In genomic region chr3:41674778-41675177, GRCm38 (mm10) we compare ENCODE assay signal across 14 mouse cellular contexts.
A peak's percentile ranks its signal among the peaks of the same experiment; 100 is the strongest.
DNase-seq lines count a peak whose midpoint lies in the region; TF ChIP-seq lines count a peak whose summit lies in the region.
"Had no signal": no experiment of that assay in that cellular context is flagged by ENCODE, and none has a peak within 500 bp of the region (broad histone marks: within the 10 kb centered on the region; RNA-seq: fewer than 3 reads in every experiment).

No protein-coding gene starts in this region.

- peak; percentile 51 for TF ChIP-seq RAD21 in CH12.LX (IDR thresholded peaks at IDR 0.05; ENCODE audit: low read depth, low read length)

- no peak overlapping the region for H3K9ac ChIP-seq in CH12.LX (ENCODE audit: insufficient read depth, low read depth)
- H3K9ac ChIP-seq: forebrain, embryonic 15.5 days; hindbrain, embryonic 14.5 days; midbrain, embryonic 15.5 days; stomach, embryonic 15.5 days had no signal

- H3K79me2 ChIP-seq in CH12.LX (replicated peaks; ENCODE audit: control insufficient read depth, extremely low read depth, insufficient read depth, poor library complexity, severe bottlenecking), result no peaks in the 10 kb centered on the region

- TF ChIP-seq CTCF in left cerebral cortex, adult 2 months (IDR thresholded peaks at IDR 0.05), result peak; percentile 25
- TF ChIP-seq CTCF in CH12.LX (conservative IDR thresholded peaks at IDR 0.05 in 1 of 2, IDR thresholded peaks at IDR 0.05 in 1 of 2; ENCODE audit: low read depth in 2 of 2, low read length in 2 of 2), result peak in 1 of 2 experiments; percentile 58; a peak in 2 of 4 replicates

- no peak for TF ChIP-seq EP300 in CH12.LX (IDR thresholded peaks at IDR 0.05; ENCODE audit: low read length)

- H3K4me3 ChIP-seq in left cerebral cortex, adult 2 months, result no peak overlapping the region
- no peak overlapping the region for H3K4me3 ChIP-seq in CH12.LX (replicated peaks in 1 of 3; ENCODE audit: low read depth in 2 of 3, low read length in 2 of 3, poor library complexity in 1 of 3)
- H3K4me3 ChIP-seq in limb, embryonic 10.5 days, result no peak overlapping the region
- H3K4me3 ChIP-seq: forebrain, embryonic 15.5 days; midbrain, embryonic 15.5 days; stomach, embryonic 15.5 days had no signal

- TF ChIP-seq POLR2A in CH12.LX (IDR thresholded peaks at IDR 0.05; ENCODE audit: low read depth, low read length), result no peak

- dilution Hi-C loops in CH12.LX (cut with MboI; ENCODE audit: extremely low pct_ligation_motif_present, extremely low pct_unique_long_range_greater_than_20kb, low sequenced_read_pairs), result no loop called here

- H3K4me1 ChIP-seq in CH12.LX (ENCODE audit: control insufficient read depth in 1 of 2, insufficient read depth in 2 of 2), result no peaks in the 10 kb centered on the region
- no peaks in the 10 kb centered on the region for H3K4me1 ChIP-seq in limb, embryonic 10.5 days
- H3K4me1 ChIP-seq: forebrain, embryonic 15.5 days; midbrain, embryonic 15.5 days; stomach, embryonic 15.5 days had no signal

- no peaks in the 10 kb centered on the region for H3K27me3 ChIP-seq in CH12.LX (replicated peaks)
- H3K27me3 ChIP-seq in limb, embryonic 10.5 days (ENCODE audit: low read depth, poor library complexity, severe bottlenecking), result no peaks in the 10 kb centered on the region
- H3K27me3 ChIP-seq: forebrain, embryonic 15.5 days; midbrain, embryonic 15.5 days; stomach, embryonic 15.5 days had no signal

- intact Hi-C loops in left cerebral cortex, adult 2 months (cut with DNase I), result no loop called here
- intact Hi-C loops in left cerebral cortex, postnatal 4 days (cut with DNase I), result no loop called here

- in situ Hi-C loops in CH12.LX (cut with MboI; ENCODE audit: low pct_ligation_motif_present, low pct_unique_long_range_greater_than_20kb, low sequenced_read_pairs), result no loop called here

- no peak overlapping the region for H3K27ac ChIP-seq in left cerebral cortex, adult 2 months
- no peak overlapping the region for H3K27ac ChIP-seq in CH12.LX (ENCODE audit: insufficient read depth, low read depth)
- no peak overlapping the region for H3K27ac ChIP-seq in limb, embryonic 10.5 days
- H3K27ac ChIP-seq: forebrain, embryonic 15.5 days; hindbrain, embryonic 14.5 days; midbrain, embryonic 15.5 days; stomach, embryonic 15.5 days had no signal

- DNase-seq in left cerebral cortex, adult 2 months (ENCODE audit: extremely low spot score in 1 of 2, low spot score in 2 of 2), result no peak
- no peak for DNase-seq in left cerebral cortex, postnatal 4 days
- DNase-seq in 3T3-L1 (ENCODE audit: low read depth, low spot score) (peak; percentile 34), CH12.LX (ENCODE audit: extremely low read depth) (peak; percentile 1)
- DNase-seq in brain, adult 2 months (ENCODE audit: low read depth, low spot score), result peak; percentile 7
- no peak for DNase-seq in limb, embryonic 10.5 days (ENCODE audit: low spot score)
- DNase-seq in right cerebral cortex, postnatal 10 days (ENCODE audit: low spot score in 2 of 2), result no peak
- DNase-seq in kidney, postnatal 10 days, result no peak
- DNase-seq: cerebellum, postnatal 10 days; kidney, adult 9 months had no signal

- H3K9me3 ChIP-seq in CH12.LX (replicated peaks; ENCODE audit: low read length), result no peaks in the 10 kb centered on the region
- no peaks in the 10 kb centered on the region for H3K9me3 ChIP-seq in limb, embryonic 10.5 days (replicated peaks)
- H3K9me3 ChIP-seq: forebrain, embryonic 15.5 days; midbrain, embryonic 15.5 days; stomach, embryonic 15.5 days had no signal

- H3K4me2 ChIP-seq in CH12.LX (ENCODE audit: insufficient read depth, low read depth, poor library complexity, severe bottlenecking), result no peak overlapping the region
- H3K4me2 ChIP-seq: forebrain, embryonic 15.5 days; hindbrain, embryonic 14.5 days; midbrain, embryonic 15.5 days; stomach, embryonic 15.5 days had no signal

- H3K36me3 ChIP-seq in CH12.LX (replicated peaks in 1 of 2; ENCODE audit: control insufficient read depth in 1 of 2, insufficient read depth in 1 of 2, low read length in 1 of 2), result peaks cover 0 to 6% of the 10 kb centered on the region in 2 experiments
- peaks cover 26% of the 10 kb centered on the region for H3K36me3 ChIP-seq in limb, embryonic 10.5 days
- H3K36me3 ChIP-seq: midbrain, embryonic 15.5 days; stomach, embryonic 15.5 days had no signal

TF ChIP-seq in CH12.LX, 34 proteins besides CTCF, POLR2A, EP300 and RAD21:
- TF ChIP-seq ETS1 (conservative IDR thresholded peaks at IDR 0.05; ENCODE audit: low read depth, low read length), result no peak
- no peak for TF ChIP-seq SIN3A (IDR thresholded peaks at IDR 0.05; ENCODE audit: low read length)
- TF ChIP-seq MYC (IDR thresholded peaks at IDR 0.05; ENCODE audit: low read depth, low read length), result peak; percentile 87
- TF ChIP-seq SMC3 (IDR thresholded peaks at IDR 0.05; ENCODE audit: low read depth, low read length), result peak; percentile 31; the same call in 1 of the 2 replicates

Comparison
In these comparisons a context has a peak if more than half of its experiments do, and no peak if none do; other contexts are left out.
1. DNase-seq: peak in 3T3-L1 (single experiment), CH12.LX (single experiment) and brain, adult 2 months (single experiment); none in left cerebral cortex, adult 2 months (0 of 2), left cerebral cortex, postnatal 4 days (single experiment), limb, embryonic 10.5 days (single experiment), right cerebral cortex, postnatal 10 days (0 of 2) and kidney, postnatal 10 days (single experiment).